Mouse (Mus musculus) olfactory bulb, adult 2 months (tissue): Measurements from ENCODE around the gene Cela3a.

Source experiments
- CTCF ChIP-seq: fragments of 200-500 bp; IDR thresholded peaks from 2 replicates; pipeline ENCODE4 v1.5.1; 2012; ENCODE audit warnings: low read depth, mild to moderate bottlenecking, low read length, moderate library complexity; ENCODE audit not compliant: insufficient read depth
- POLR2A ChIP-seq: fragments of 200-500 bp; IDR thresholded peaks from 2 replicates; pipeline ENCODE4 v1.6.1; 2012; ENCODE audit warnings: mild to moderate bottlenecking, low read depth, low read length, moderate library complexity; ENCODE audit not compliant: insufficient read depth

DNA sequence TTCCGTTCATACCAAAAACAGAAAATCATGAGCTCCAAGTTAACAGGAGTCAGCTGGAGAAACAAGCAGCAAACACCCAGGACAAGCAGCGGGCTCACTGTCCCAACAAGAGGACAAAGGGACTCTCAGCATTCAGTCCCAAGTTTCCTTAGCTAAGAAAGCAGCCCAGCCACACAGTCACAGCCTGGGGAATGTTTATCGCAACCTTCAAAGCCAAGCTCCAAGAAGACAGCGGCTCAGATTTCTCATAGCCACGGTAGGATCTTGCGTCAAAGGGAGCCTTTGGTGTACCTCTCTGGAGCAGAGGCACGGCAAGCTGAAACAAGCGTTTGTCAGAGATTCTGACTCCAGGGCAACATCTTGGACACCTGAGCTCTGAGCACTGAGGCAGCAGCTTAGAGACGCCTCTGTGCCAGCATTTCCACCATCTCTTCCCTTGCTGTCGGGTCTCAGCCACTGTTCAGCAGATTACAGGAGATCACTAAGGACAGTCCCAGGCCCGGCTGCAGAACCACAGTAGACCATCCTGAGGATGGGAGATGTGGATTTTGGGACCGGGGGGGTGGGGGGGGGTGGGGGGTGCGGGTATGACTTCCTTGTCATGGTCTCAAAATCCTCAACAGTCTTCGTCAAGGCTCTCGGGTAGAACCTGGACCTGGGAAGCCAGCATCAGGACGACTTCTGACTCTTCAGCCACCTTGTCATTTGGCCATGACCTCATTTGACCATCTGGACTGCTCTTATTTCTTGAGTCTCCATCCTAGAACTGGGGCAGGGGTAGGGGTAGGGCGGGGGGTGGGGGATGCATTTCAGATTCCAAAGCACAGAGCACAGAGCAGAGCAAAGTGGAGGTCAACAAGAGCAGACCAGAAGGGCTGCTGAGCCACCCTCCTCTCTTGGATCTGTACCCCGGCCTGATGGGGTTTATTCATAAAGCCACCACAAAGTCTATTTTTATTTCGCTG is 34.0 kb downstream of the Cela3a start:
- TF ChIP-seq POLR2A (no peak), CTCF (no peak)
